Mouse (Mus musculus): ENCODE data around the gene Hs3st5. TPM values are rescaled to one million over a fixed set of nuclear protein-coding genes. Genes with fewer than 3 reads are reported as not detected.

The Hs3st5 gene
- polyA plus RNA-seq, 2 experiments = 0.96 to 1.8 TPM

- no peak for DNase-seq (ENCODE audit: low spot score)
- 74% methylated on average over 5 of the region's 5 CpGs for WGBS
- no peaks in the 10 kb centered on the region for H3K36me3 ChIP-seq (ENCODE audit: control insufficient read depth, insufficient read depth, low read length)
Observed at GRCm38 (mm10) chr10:36805788-36806187, 299.2 kb downstream of the Hs3st5 start.

GRCm38 (mm10) chr10:36807007-36807406 is 300.4 kb downstream of the Hs3st5 start:
- H3K27me3 ChIP-seq (ENCODE audit: control insufficient read depth, insufficient read depth, low read length) = no peaks in the 10 kb centered on the region
- no peak overlapping the region for H3K4me3 ChIP-seq (replicated peaks; ENCODE audit: low read length)
- ATAC-seq (ENCODE audit: low FRiP score, low read depth) (no peak), DNase-seq (ENCODE audit: low spot score) (no peak)
- 73% methylated on average over 5 of the region's 5 CpGs for WGBS
- H3K9ac ChIP-seq (ENCODE audit: low read depth, low read length, severe bottlenecking) = no peak overlapping the region
- H3K36me3 ChIP-seq (ENCODE audit: control insufficient read depth, insufficient read depth, low read length) = no peaks in the 10 kb centered on the region
- H3K4me2 ChIP-seq (replicated peaks; ENCODE audit: low read depth, low read length, severe bottlenecking) = no peak overlapping the region
- H3K27ac ChIP-seq (replicated peaks; ENCODE audit: low read depth, low read length) = no peak overlapping the region
- H3K9me3 ChIP-seq (ENCODE audit: control insufficient read depth, low read length) = no peaks in the 10 kb centered on the region
- no peak for TF ChIP-seq POLR2A (IDR thresholded peaks at IDR 0.05; ENCODE audit: borderline replicate concordance, extremely low read depth, insufficient read depth, insufficient read length)
- H3K4me1 ChIP-seq (ENCODE audit: control insufficient read depth, insufficient read depth, low read length) = no peaks in the 10 kb centered on the region

More at GRCm38 (mm10) chr10:36805788-36806187, 299.2 kb downstream of the Hs3st5 start:
- H3K9me3 ChIP-seq (ENCODE audit: control insufficient read depth, low read length) = no peaks in the 10 kb centered on the region
- TF ChIP-seq POLR2A (IDR thresholded peaks at IDR 0.05; ENCODE audit: borderline replicate concordance, extremely low read depth, insufficient read depth, insufficient read length) = no peak
- ATAC-seq (ENCODE audit: low FRiP score, low read depth) = no peak
- H3K27me3 ChIP-seq (ENCODE audit: control insufficient read depth, insufficient read depth, low read length) = no peaks in the 10 kb centered on the region
- H3K4me3 ChIP-seq (replicated peaks; ENCODE audit: low read length) = no peak overlapping the region
- H3K4me1 ChIP-seq (ENCODE audit: control insufficient read depth, insufficient read depth, low read length) = no peaks in the 10 kb centered on the region
- no peak overlapping the region for H3K4me2 ChIP-seq (replicated peaks; ENCODE audit: low read depth, low read length, severe bottlenecking)
- no peak overlapping the region for H3K27ac ChIP-seq (replicated peaks; ENCODE audit: low read depth, low read length)
- H3K9ac ChIP-seq (ENCODE audit: low read depth, low read length, severe bottlenecking) = no peak overlapping the region

- H3K4me1 ChIP-seq (ENCODE audit: control insufficient read depth, insufficient read depth, low read length) = no peaks in the 10 kb centered on the region
Observed at GRCm38 (mm10) chr10:36818867-36819266, 312.3 kb downstream of the Hs3st5 start.

GRCm38 (mm10) chr10:36829079-36829478 is 322.5 kb downstream of the Hs3st5 start:
- 57% methylated on average over 3 of the region's 3 CpGs for WGBS
- DNase-seq (ENCODE audit: low spot score) (no peak), ATAC-seq (ENCODE audit: low FRiP score, low read depth) (no peak)
- Histone ChIP-seq H3K4me1 (ENCODE audit: control insufficient read depth, insufficient read depth, low read length) (no peaks in the 10 kb centered on the region), H3K9ac (ENCODE audit: low read depth, low read length, severe bottlenecking) (no peak overlapping the region), H3K27ac (replicated peaks; ENCODE audit: low read depth, low read length) (no peak overlapping the region), H3K4me2 (replicated peaks; ENCODE audit: low read depth, low read length, severe bottlenecking) (no peak overlapping the region), H3K9me3 (ENCODE audit: control insufficient read depth, low read length) (no peaks in the 10 kb centered on the region), H3K4me3 (replicated peaks; ENCODE audit: low read length) (no peak overlapping the region), H3K36me3 (ENCODE audit: control insufficient read depth, insufficient read depth, low read length) (no peaks in the 10 kb centered on the region), H3K27me3 (ENCODE audit: control insufficient read depth, insufficient read depth, low read length) (no peaks in the 10 kb centered on the region)
- no peak for TF ChIP-seq POLR2A (IDR thresholded peaks at IDR 0.05; ENCODE audit: borderline replicate concordance, extremely low read depth, insufficient read depth, insufficient read length)

More at GRCm38 (mm10) chr10:36818867-36819266, 312.3 kb downstream of the Hs3st5 start:
- no peaks in the 10 kb centered on the region for H3K27me3 ChIP-seq (ENCODE audit: control insufficient read depth, insufficient read depth, low read length)
- ATAC-seq (ENCODE audit: low FRiP score, low read depth) (no peak), DNase-seq (ENCODE audit: low spot score) (no peak)
- TF ChIP-seq POLR2A (IDR thresholded peaks at IDR 0.05; ENCODE audit: borderline replicate concordance, extremely low read depth, insufficient read depth, insufficient read length) = no peak
- no peak overlapping the region for H3K9ac ChIP-seq (ENCODE audit: low read depth, low read length, severe bottlenecking)
- H3K4me3 ChIP-seq (replicated peaks; ENCODE audit: low read length) = no peak overlapping the region
- no peaks in the 10 kb centered on the region for H3K9me3 ChIP-seq (ENCODE audit: control insufficient read depth, low read length)
- no peak overlapping the region for H3K27ac ChIP-seq (replicated peaks; ENCODE audit: low read depth, low read length)
- no peak overlapping the region for H3K4me2 ChIP-seq (replicated peaks; ENCODE audit: low read depth, low read length, severe bottlenecking)
- no peaks in the 10 kb centered on the region for H3K36me3 ChIP-seq (ENCODE audit: control insufficient read depth, insufficient read depth, low read length)

- no peak for ATAC-seq (ENCODE audit: low FRiP score, low read depth)
- no peak overlapping the region for H3K9ac ChIP-seq (ENCODE audit: low read depth, low read length, severe bottlenecking)
- no peak overlapping the region for H3K4me3 ChIP-seq (replicated peaks; ENCODE audit: low read length)
- WGBS = 66% methylated on average over 3 of the region's 3 CpGs
- no peaks in the 10 kb centered on the region for H3K9me3 ChIP-seq (ENCODE audit: control insufficient read depth, low read length)
- no peak for TF ChIP-seq POLR2A (IDR thresholded peaks at IDR 0.05; ENCODE audit: borderline replicate concordance, extremely low read depth, insufficient read depth, insufficient read length)
- no peak overlapping the region for H3K27ac ChIP-seq (replicated peaks; ENCODE audit: low read depth, low read length)
- H3K4me1 ChIP-seq (ENCODE audit: control insufficient read depth, insufficient read depth, low read length) = no peaks in the 10 kb centered on the region
- H3K36me3 ChIP-seq (ENCODE audit: control insufficient read depth, insufficient read depth, low read length) = no peaks in the 10 kb centered on the region
- no peak for DNase-seq (ENCODE audit: low spot score)
- no peaks in the 10 kb centered on the region for H3K27me3 ChIP-seq (ENCODE audit: control insufficient read depth, insufficient read depth, low read length)
- H3K4me2 ChIP-seq (replicated peaks; ENCODE audit: low read depth, low read length, severe bottlenecking) = no peak overlapping the region
Observed at GRCm38 (mm10) chr10:36832204-36832603, 325.6 kb downstream of the Hs3st5 start.

GRCm38 (mm10) chr10:36834224-36834623 is 327.6 kb downstream of the Hs3st5 start:
- no peaks in the 10 kb centered on the region for H3K36me3 ChIP-seq (ENCODE audit: control insufficient read depth, insufficient read depth, low read length)
- TF ChIP-seq POLR2A (IDR thresholded peaks at IDR 0.05; ENCODE audit: borderline replicate concordance, extremely low read depth, insufficient read depth, insufficient read length) = no peak
- H3K9me3 ChIP-seq (ENCODE audit: control insufficient read depth, low read length) = no peaks in the 10 kb centered on the region
- no peak overlapping the region for H3K27ac ChIP-seq (replicated peaks; ENCODE audit: low read depth, low read length)
- no peak for DNase-seq (ENCODE audit: low spot score)
- H3K27me3 ChIP-seq (ENCODE audit: control insufficient read depth, insufficient read depth, low read length) = no peaks in the 10 kb centered on the region
- H3K4me3 ChIP-seq (replicated peaks; ENCODE audit: low read length) = no peak overlapping the region
- no peak for ATAC-seq (ENCODE audit: low FRiP score, low read depth)
- 12% methylated on average over 5 of the region's 5 CpGs for WGBS
- no peak overlapping the region for H3K4me2 ChIP-seq (replicated peaks; ENCODE audit: low read depth, low read length, severe bottlenecking)
- no peak overlapping the region for H3K9ac ChIP-seq (ENCODE audit: low read depth, low read length, severe bottlenecking)
- no peaks in the 10 kb centered on the region for H3K4me1 ChIP-seq (ENCODE audit: control insufficient read depth, insufficient read depth, low read length)

Measured in limb, embryonic 14.5 days (tissue).